Mouse (Mus musculus) testis, adult 2 months (tissue): ENCODE results near the gene Deaf1.

ENCODE experiments used
- CTCF ChIP-seq: fragments of 200-500 bp; IDR thresholded peaks from 2 replicates; pipeline ENCODE4 v1.5.1; 2012; ENCODE audit warnings: low read depth, mild to moderate bottlenecking, inconsistent platforms, low read length, moderate library complexity; ENCODE audit not compliant: control insufficient read depth, insufficient read depth, insufficient replicate concordance
- POLR2A ChIP-seq: fragments of 200-500 bp; IDR thresholded peaks from 2 replicates; pipeline ENCODE4 v1.6.1; 2012; ENCODE audit warnings: low read depth, mild to moderate bottlenecking, inconsistent platforms, low read length, moderate library complexity; ENCODE audit not compliant: control insufficient read depth

DNA sequence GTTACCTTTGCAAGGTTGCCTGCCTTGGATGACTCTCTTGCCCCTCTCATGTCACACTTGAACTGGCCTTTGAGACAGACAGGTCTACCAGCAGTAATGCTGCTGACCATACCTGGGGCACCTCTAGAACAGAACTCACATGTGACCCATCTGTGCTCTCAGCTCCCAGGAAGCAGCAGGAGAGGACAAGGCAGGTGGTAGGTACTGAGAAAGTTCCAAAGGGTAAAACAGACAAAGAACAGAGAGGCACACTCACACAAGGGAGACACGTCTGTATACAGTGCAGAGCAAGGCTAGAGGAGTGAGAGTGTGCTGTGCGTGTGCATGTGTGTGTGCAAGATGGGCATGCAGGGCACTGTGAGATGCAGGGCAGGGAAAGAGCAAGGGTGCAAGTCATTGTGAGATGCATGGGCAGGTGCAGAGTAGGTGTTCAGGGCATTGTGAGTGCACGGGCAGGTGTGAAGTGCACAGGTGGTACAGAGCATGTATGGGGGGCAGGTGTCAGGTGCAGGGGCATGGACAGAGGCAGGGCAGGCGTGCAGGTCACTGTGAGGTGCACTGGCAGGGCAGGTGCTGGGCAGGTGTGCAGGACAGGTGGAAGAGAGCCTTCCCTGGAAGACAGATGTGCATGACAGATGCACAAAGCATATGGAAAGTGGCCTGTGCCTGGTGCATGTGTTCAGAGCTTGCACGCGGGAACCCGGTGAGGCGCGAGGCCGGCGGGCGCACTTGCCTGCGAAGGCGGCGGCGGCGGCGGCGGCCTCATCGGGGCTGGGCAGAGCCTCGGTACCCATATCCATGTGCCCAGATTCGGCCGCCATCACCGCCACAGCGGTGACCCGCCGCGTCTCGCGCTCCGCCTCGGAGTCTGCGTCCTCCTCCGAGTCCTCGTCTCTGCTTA lies 694 bp downstream of the Deaf1 start:
- peak; percentile 12; the same call in 1 of the 2 replicates for TF ChIP-seq CTCF
- TF ChIP-seq POLR2A: no peak; the same call in 1 of the 2 replicates
